Mouse (Mus musculus): ENCODE data around the gene Wdr13. TPM values are rescaled to one million over a fixed set of nuclear protein-coding genes. Genes with fewer than 3 reads are reported as not detected.

The Wdr13 gene
- 41.6 and 44.4 TPM in 2 replicates for total RNA-seq (2017)

DNA sequence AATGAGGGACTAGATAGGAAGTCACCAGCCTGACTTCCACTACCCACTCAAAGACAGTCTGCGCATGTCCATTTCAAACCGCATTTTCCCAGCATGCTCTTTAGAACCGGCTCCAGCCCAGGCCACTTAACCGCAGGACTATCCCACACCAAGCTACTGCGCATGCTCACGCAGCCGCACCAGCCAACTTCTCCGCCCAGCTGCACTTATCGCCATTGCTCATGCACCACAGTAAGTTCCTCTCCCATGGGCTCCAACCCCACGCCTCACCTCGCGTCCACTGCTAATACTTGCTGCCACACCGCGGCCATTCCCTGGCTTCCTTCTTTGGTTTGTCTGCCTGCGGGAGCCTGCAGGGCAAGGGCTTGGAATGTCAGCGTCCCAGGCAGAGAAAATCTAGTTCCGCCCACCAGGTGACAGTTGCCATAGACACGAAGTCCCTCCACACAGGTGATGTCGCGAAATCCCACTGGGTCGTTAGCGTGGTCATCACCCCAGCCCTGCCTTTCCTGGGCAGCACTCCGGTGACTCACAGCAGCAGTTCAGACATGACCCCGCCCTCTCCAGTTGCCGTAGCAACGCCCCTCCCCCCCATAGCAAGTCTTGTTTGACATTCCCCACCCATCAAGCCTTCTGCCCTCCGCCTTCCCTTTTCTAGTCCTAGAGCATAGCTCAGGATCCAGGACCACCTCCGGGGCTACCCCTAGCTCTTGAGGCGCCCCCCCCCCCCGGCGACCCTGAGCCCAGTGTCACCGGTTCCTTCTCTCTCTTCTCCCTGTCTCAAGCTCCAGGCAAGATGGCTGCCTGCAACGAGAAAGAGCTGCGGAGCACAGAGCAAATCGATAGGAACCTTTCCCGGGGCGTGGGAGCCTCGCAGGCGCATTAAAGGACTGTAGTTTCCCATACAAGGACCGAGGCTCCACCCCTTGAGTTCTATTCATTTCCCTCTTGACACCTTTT lies at the start of gene Wdr13:
TSS of gene Wdr13 (minus strand) at position 876 of the 960 bp plus-strand sequence.
- ATAC-seq (replicated peaks in 1 of 2; ENCODE audit: insufficient read depth in 1 of 2, low FRiP score in 2 of 2, low TSS enrichment in 1 of 2, low read depth in 1 of 2, poor library complexity in 2 of 2, severe bottlenecking in 2 of 2) = peak; percentile 88 to 91

DNA sequence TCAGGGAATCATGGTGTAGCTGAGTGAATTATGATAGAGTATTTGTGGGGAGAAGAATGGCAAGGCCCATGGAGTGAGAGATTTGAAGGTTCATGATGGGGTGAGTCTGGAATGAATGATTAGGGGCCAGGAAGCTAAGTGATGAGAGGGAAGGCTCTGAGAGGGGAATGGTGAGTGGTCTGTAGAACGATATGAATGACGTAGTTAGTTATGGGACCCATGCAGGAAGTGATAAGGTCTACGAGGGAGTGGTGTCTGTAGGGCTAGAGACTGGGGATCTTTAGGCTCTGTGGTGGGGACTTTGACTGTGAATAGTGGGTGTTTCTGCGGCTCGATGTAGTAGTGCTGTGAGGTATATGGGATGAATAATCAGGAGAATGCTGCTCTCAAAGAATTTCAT lies 47.0 kb upstream of the Wdr13 start:
- ATAC-seq (replicated peaks in 1 of 2; ENCODE audit: insufficient read depth in 1 of 2, low FRiP score in 2 of 2, low TSS enrichment in 1 of 2, low read depth in 1 of 2, poor library complexity in 2 of 2, severe bottlenecking in 2 of 2) = no peak

DNA sequence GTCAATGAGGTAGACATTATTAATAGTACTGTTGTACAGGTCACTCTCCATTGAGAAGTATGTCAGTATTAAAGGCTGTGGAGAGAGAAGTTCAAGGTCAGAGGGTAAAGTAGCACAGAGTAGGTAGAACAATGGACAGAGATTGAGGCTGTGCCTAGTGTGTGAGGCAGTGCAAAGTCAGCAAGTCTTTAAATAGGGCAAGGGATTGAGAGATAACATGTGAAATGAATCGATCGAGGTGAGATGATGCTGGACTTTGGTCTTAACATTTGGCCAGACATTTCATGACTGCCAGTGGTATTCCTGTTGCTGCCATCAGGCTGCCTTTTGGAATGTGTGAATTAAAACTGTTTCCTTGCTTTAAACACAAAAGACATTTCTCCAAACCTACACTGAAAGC lies 46.2 kb upstream of the Wdr13 start:
- ATAC-seq (replicated peaks in 1 of 2; ENCODE audit: insufficient read depth in 1 of 2, low FRiP score in 2 of 2, low TSS enrichment in 1 of 2, low read depth in 1 of 2, poor library complexity in 2 of 2, severe bottlenecking in 2 of 2) = no peak

DNA sequence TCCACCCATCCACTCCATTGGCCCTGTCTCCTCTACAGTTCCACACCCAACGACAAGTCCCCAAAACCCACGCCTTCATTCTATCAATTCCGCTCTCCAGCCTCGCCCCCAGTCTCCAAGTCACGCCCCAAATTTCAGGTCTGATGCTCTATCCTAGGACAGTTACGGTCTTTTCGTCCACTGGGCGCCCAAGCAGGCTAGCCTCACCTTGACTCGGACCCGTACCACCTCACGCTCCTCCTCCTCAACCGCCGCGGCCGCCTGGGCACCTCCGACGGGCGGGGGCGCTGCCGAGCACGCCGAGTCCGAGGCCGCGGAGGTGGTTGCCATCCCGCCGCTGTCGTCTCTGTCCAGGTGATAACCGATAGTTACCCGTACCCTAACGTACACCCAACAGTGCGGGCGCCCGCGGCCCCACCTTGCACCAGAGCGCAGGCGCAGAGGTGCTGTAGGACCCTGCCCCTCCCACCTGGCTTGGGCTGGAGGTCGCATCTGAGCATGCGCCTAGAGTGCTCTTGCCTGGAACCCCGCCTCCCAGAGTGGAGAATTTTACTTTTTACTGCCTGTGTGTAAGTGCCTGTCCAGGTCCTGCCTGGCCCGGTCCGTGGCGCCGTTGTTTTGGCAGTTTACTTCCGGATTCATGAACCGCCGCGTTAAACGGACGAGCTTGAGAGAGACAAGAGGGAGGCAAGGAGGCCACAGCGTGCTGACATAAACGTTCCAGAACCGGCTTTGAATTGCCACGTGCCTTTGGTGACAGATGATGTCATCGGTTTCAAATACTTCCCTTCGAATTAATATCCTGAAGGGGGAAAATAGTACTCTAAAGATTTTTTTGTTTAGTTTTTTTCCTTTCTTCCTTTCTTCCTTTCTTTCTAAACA lies 43.1 kb upstream of the Wdr13 start, which contains the start of gene Tbc1d25:
TSS of gene Tbc1d25 (minus strand) at position 678 of the 882 bp plus-strand sequence.
- ATAC-seq (replicated peaks in 1 of 2; ENCODE audit: insufficient read depth in 1 of 2, low FRiP score in 2 of 2, low TSS enrichment in 1 of 2, low read depth in 1 of 2, poor library complexity in 2 of 2, severe bottlenecking in 2 of 2) = peak; percentile 83 to 93

DNA sequence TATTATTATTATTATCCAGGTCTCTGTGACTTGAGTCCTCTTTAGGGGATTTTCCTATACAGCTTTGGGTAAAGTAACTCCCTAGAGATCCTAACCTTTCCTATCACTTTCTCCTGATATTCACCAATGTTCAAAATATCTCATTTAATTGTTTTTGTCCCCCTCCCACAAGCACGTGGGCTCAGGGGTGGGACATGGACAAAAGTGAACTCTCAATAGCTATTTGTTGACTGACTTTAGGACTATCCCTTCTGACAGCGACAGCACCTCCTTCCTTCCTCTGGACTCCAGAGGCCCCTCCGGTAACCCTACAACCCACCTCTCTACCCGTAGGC lies 42.4 kb upstream of the Wdr13 start:
- ATAC-seq (replicated peaks in 1 of 2; ENCODE audit: insufficient read depth in 1 of 2, low FRiP score in 2 of 2, low TSS enrichment in 1 of 2, low read depth in 1 of 2, poor library complexity in 2 of 2, severe bottlenecking in 2 of 2) = peak in 1 of 2 experiments; percentile 68; a peak in 2 of 4 replicates

DNA sequence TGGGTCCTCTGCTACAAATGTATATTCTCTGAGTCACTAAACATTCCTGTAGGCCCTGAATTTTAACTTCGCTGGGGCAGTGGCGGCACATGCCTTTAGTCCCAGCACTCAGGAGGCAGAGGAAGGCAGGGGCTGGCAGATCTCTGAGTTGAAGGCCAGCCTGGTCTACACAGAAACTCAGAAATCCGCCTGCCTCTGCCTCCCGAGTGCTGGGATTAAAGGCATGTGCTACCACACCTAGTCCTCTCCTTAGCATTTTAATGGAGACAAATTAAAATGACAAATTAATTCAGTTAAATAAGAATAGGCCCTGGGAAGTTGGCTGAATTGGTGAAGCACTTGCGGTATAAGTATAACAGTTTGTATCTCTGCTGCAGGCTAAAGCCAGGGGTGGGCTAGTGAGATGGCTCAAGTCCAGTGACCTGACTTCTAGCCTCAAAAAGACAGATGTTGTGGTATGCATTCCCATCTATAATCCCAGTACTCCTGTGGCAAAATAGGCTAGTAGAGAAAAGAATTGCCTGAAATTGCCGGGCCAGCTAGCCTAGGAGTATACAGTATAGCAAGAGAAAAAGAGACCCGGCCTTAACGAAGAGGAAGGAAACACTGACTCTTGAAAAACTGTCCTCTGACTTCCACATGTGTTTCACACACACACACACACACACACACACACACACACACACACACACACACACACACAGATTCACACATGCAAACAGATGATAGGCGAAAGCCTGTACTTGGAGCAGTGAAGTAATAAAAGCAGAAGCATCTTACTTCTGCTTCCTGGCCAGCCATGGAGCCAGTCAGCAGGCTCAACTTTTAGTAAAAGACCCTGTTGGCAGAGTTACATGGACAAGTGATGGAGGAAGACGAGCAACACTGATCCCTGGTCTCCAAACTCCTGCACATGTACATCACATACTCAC lies 35.3 kb upstream of the Wdr13 start:
- peak; percentile 65 to 86 for ATAC-seq (replicated peaks in 1 of 2; ENCODE audit: insufficient read depth in 1 of 2, low FRiP score in 2 of 2, low TSS enrichment in 1 of 2, low read depth in 1 of 2, poor library complexity in 2 of 2, severe bottlenecking in 2 of 2)

DNA sequence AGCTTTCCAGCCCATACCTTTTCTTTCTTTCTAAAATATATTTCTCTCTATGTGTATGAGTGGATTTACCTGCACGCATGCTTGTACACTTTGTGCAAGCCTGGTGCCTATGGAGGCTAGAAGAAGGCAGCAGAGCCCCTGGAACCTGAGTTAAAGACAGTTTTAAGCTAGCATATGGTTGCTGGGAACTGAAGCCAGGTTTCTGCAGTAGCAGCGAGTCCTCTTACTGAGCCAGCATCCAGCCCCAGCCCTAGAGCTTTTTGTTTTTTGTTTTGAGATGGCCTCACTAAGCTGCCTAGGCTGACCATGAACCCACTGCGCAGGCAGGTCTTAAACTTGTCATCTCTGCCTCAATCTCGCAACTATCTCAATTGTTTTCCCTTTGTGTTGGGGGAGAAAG lies 31.8 kb upstream of the Wdr13 start:
- ATAC-seq (replicated peaks in 1 of 2; ENCODE audit: insufficient read depth in 1 of 2, low FRiP score in 2 of 2, low TSS enrichment in 1 of 2, low read depth in 1 of 2, poor library complexity in 2 of 2, severe bottlenecking in 2 of 2) = no peak

DNA sequence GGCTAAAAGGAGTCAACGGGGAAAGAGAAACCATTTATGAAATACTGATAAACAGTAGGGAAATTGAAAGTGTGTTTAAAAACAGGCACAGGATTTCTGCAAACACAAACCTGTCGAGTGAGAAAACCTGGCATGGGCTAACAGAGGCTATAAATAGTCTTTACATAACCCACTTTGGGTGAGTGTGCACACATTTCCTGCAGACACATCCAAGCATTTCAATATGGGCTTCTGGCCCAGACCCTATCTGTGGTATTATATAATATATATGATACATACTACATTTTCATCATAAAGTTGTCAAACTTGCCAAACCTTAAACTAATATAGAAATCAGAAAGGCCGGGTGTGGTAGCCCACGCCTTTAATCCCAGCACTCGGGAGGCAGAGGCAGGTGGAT lies 30.4 kb upstream of the Wdr13 start:
- no peak for ATAC-seq (replicated peaks in 1 of 2; ENCODE audit: insufficient read depth in 1 of 2, low FRiP score in 2 of 2, low TSS enrichment in 1 of 2, low read depth in 1 of 2, poor library complexity in 2 of 2, severe bottlenecking in 2 of 2)

DNA sequence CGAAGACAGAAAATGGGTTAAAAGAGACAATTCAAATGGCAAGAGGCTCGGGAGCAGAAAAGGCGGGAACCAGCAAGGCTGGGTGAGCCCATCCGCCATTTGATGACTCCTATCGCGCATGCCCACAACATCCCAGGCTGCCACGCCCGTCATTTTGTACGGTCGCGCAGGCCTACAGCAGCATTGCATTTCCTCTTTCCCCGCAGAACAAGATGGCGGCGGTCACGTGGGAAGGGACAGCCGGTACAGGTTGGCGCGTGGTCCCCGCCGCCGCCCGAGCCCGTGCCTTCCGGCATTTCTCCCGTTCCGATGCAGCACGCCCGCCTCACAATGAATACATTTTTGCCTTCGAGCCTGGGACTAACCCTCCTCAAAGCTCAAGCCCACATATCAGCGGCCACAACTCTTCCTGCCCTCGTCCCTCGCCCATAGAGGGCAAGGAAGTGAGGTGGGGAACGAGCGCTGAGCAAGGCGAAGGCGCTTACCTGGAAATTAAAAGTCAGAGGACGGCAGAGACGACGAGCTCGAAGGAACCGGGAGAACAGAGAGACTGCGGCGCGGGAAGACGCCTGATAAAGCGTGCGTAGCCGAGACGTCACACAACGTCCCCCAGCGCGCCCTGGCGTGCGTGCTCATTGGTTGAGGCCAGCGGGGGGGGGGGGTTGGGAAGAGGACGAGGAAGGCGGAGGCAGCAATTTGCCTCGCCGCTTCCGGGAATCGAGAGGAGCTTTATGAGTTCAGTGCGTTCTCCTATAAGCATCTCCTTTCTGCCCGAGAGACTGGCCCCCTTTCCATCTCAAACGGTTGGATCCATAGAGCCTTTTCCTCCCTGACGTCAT lies 12.7 kb upstream of the Wdr13 start, which contains the start of gene Rbm3:
TSS of gene Rbm3 (minus strand) at position 728 of the 839 bp plus-strand sequence.
- ATAC-seq (replicated peaks in 1 of 2; ENCODE audit: insufficient read depth in 1 of 2, low FRiP score in 2 of 2, low TSS enrichment in 1 of 2, low read depth in 1 of 2, poor library complexity in 2 of 2, severe bottlenecking in 2 of 2) = peak; percentile 91

DNA sequence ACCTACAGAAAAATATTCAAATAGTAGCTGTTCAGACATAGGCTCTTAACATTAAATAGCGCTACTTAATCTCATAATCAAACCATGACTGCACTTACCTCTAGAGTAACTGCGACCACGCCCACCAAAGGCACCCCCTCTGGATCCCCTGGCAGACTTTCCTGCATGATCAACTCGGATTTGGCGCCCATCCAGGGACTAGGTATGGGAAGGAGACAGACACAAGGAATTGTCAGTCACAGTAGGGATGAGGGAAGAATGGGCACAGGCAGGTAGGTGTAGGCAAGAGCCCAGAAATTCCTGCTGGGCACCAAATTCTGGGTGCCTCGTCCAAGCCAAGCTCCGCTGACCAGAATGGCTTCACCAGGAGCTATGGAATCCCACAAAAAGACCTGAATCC lies 11.1 kb upstream of the Wdr13 start:
- no peak for ATAC-seq (replicated peaks in 1 of 2; ENCODE audit: insufficient read depth in 1 of 2, low FRiP score in 2 of 2, low TSS enrichment in 1 of 2, low read depth in 1 of 2, poor library complexity in 2 of 2, severe bottlenecking in 2 of 2)

DNA sequence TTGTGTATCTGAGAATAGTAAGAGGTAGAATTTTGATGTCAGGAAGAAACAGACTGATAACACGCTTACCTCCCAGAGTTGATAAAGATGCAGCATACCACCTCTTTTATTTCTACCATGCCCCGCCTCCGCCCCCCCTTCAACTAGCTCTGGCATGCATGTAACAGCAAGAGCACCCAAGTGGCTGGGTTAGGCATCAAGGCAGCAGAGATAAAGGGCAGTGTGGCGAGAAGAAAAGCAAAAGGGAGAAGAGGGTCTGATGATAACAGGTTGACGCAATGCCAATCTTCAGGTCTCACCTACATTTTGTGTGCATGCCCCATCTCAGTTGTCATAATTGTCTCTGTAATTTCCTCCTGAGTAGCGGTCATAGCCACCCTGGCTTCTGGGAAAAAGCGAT lies 10.3 kb upstream of the Wdr13 start:
- ATAC-seq (replicated peaks in 1 of 2; ENCODE audit: insufficient read depth in 1 of 2, low FRiP score in 2 of 2, low TSS enrichment in 1 of 2, low read depth in 1 of 2, poor library complexity in 2 of 2, severe bottlenecking in 2 of 2) = no peak

DNA sequence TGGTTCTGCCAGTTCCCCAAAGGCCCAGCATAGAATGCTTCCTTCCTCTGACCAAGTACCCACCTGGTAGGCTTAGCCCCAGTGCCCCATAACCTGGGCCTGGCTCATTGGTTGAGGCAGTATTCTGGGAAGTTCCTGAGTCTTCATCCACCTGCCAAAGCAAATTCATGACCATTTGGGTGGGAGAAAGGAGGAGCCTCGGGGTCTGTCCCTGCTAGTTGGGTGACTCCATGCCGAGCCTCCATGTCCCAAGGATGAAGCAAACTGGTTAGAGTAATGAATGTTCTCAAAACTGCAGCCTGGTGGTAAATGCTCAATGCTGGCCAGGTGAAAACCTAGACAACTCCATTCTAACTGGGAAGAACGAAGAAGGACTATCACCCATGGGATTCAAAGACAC lies 8.4 kb upstream of the Wdr13 start:
- no peak for ATAC-seq (replicated peaks in 1 of 2; ENCODE audit: insufficient read depth in 1 of 2, low FRiP score in 2 of 2, low TSS enrichment in 1 of 2, low read depth in 1 of 2, poor library complexity in 2 of 2, severe bottlenecking in 2 of 2)

DNA sequence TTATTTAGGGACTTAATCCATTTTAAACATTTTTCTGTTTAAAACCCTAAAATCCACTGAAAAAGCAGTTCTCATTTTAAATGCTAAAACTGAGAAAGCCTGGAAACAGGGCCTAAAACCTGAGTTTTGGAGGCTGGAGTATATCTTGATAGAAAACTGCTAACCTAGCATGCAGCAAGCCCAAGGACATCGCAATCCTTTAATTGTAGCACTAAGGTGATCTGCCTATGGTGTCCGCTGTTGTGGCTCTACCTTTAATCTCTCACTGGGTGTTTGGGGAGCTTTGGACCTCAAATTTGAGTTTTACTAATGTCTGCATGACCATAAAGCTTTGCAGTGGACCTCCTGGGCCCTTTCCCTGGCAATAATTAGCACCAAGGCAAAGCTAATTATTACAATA lies 7.8 kb upstream of the Wdr13 start:
- no peak for ATAC-seq (replicated peaks in 1 of 2; ENCODE audit: insufficient read depth in 1 of 2, low FRiP score in 2 of 2, low TSS enrichment in 1 of 2, low read depth in 1 of 2, poor library complexity in 2 of 2, severe bottlenecking in 2 of 2)

DNA sequence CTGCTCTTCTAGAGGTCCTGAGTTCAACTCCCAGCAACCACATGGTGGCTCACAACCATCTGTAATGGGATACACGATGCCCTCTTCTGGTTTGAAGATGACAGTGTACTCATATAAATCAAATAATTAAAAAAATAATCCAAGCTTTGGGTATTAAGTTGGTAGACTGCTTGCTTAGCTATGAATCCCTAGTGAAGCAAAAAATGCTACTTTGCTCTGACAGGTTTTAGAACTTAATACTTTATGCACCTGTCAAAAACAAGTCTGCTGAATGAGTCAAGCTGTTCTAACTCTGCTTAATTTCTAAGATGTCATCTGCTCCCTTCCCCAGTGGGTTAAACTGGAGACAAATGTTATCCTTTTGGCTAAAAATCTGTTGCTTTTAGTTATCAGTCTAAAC lies 6.8 kb upstream of the Wdr13 start:
- no peak for ATAC-seq (replicated peaks in 1 of 2; ENCODE audit: insufficient read depth in 1 of 2, low FRiP score in 2 of 2, low TSS enrichment in 1 of 2, low read depth in 1 of 2, poor library complexity in 2 of 2, severe bottlenecking in 2 of 2)

DNA sequence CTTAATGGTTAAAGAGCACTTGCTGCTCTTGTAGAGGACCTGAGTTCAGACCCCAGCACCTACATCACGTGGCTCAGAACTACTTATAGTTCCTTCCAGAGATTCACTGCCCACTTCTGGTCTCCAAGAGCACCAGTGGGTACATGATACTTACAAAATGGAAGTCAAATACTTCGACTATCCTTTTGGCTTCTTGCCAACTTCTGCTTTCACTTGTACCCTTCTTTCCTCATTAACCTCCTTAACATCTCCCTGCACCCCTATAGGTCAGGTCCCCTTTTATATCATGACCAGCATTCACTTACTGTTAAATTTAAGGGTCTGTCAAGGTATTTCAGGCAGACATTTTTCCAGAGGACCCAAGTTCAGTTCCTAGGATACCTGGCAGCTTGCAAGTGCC lies 3.2 kb upstream of the Wdr13 start:
- no peak for ATAC-seq (replicated peaks in 1 of 2; ENCODE audit: insufficient read depth in 1 of 2, low FRiP score in 2 of 2, low TSS enrichment in 1 of 2, low read depth in 1 of 2, poor library complexity in 2 of 2, severe bottlenecking in 2 of 2)

DNA sequence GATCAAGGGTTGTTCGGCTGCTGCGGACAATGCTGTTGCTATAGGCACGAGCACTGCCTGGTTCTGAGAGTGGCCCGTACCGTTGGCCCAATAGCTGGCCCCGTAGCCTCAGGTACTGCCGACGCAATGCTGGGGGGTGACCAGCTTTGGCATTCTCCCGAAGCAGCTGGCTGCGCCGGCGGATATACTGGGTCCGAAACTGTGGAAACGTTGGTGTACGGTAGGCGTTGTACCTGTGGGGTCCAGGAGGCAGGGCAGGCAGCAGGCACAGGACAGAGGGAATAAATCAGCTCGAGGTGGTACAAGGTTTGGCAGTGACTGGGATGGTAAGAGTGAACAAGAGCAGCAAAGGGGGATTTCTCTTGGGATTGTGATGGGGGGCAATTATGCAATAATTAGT lies 1.3 kb downstream of the Wdr13 start:
- no peak for ATAC-seq (replicated peaks in 1 of 2; ENCODE audit: insufficient read depth in 1 of 2, low FRiP score in 2 of 2, low TSS enrichment in 1 of 2, low read depth in 1 of 2, poor library complexity in 2 of 2, severe bottlenecking in 2 of 2)
